Mouse (Mus musculus) ES-Bruce4 (cell line): ENCODE measurements around the gene Rnf144b. TPM values are rescaled to one million over a fixed set of nuclear protein-coding genes. Genes with fewer than 3 reads are reported as not detected.

Experiments
- H3K27ac ChIP-seq: 2 replicates; pipeline ENCODE4 v1.5.1; 2012; ENCODE audit warnings: low read length, inconsistent platforms; ENCODE audit not compliant: insufficient read depth
- H3K27me3 ChIP-seq: 2 replicates; pipeline ENCODE4 v1.6.1; 2012; ENCODE audit warnings: mild to moderate bottlenecking, low read length, inconsistent platforms; ENCODE audit not compliant: control insufficient read depth, poor library complexity, insufficient read depth, severe bottlenecking
- H3K36me3 ChIP-seq: 2 replicates; pipeline ENCODE4 v1.6.1; 2012; ENCODE audit warnings: inconsistent platforms, mild to moderate bottlenecking, low read length, moderate library complexity; ENCODE audit not compliant: control insufficient read depth, poor library complexity, insufficient read depth, severe bottlenecking
- H3K4me1 ChIP-seq: one replicate; pipeline ENCODE4 v1.8.1; 2011; ENCODE audit warnings: low read length; ENCODE audit not compliant: control insufficient read depth, insufficient read depth
- H3K4me3 ChIP-seq: 2 replicates; pipeline ENCODE4 v1.5.1; 2011; ENCODE audit warnings: low read depth, mild to moderate bottlenecking, low read length
- H3K9ac ChIP-seq: 2 replicates; pipeline ENCODE4 v1.6.1; 2012; ENCODE audit warnings: low read depth, mild to moderate bottlenecking, inconsistent platforms; ENCODE audit not compliant: poor library complexity, severe bottlenecking
- H3K9me3 ChIP-seq: replicated peaks from 2 replicates; pipeline ENCODE4 v1.6.1; 2012; ENCODE audit warnings: mild to moderate bottlenecking, low read length, inconsistent platforms; ENCODE audit not compliant: control insufficient read depth, poor library complexity, insufficient read depth, severe bottlenecking
- CTCF ChIP-seq: IDR thresholded peaks from one replicate; pipeline ENCODE4 v1.8.1; 2011; ENCODE audit warnings: low read depth, low read length
- EP300 ChIP-seq: IDR thresholded peaks from 2 replicates; pipeline ENCODE4 v1.6.1; 2011; ENCODE audit warnings: low read depth, low read length; ENCODE audit not compliant: insufficient read depth
- POLR2A ChIP-seq: IDR thresholded peaks from one replicate; pipeline ENCODE4 v1.8.1; 2011; ENCODE audit warnings: low read length; ENCODE audit not compliant: insufficient read depth
- polyA plus RNA-seq: library from polyadenylated mRNA; stranded (reverse); fragments of >200 nt; gene quantifications from 2 replicates; pipeline ENCODE4 v1.2.4, GENCODE M21; 2011; ENCODE audit warnings: low read depth; ENCODE audit not compliant: missing spikeins, insufficient read depth, insufficient read length

Gene Rnf144b
- polyA plus RNA-seq, 1 experiment = 1.6 TPM

GRCm38 (mm10) chr13:47253711-47254110 lies 131.3 kb downstream of the Rnf144b start:
- TF ChIP-seq CTCF (no peak), POLR2A (no peak), EP300 (no peak)
- Histone ChIP-seq H3K9ac (no peak overlapping the region), H3K4me3 (no peak overlapping the region), H3K27ac (no peak overlapping the region), H3K4me1 (no peaks in the 10 kb centered on the region), H3K36me3 (no peaks in the 10 kb centered on the region), H3K27me3 (no peaks in the 10 kb centered on the region), H3K9me3 (no peaks in the 10 kb centered on the region)

- H3K36me3 ChIP-seq = no peaks in the 10 kb centered on the region
- no peaks in the 10 kb centered on the region for H3K4me1 ChIP-seq
- H3K27ac ChIP-seq = no peak overlapping the region
- H3K9ac ChIP-seq = no peak overlapping the region
- no peak overlapping the region for H3K4me3 ChIP-seq
- TF ChIP-seq CTCF (no peak), POLR2A (no peak), EP300 (no peak)
- H3K27me3 ChIP-seq = no peaks in the 10 kb centered on the region
- H3K9me3 ChIP-seq = no peaks in the 10 kb centered on the region
These were observed 136.8 kb downstream of the Rnf144b start for GRCm38 (mm10) chr13:47259297-47259696.

GRCm38 (mm10) chr13:47261961-47262360 lies 139.5 kb downstream of the Rnf144b start:
- H3K36me3 ChIP-seq = no peaks in the 10 kb centered on the region
- no peak overlapping the region for H3K4me3 ChIP-seq
- no peaks in the 10 kb centered on the region for H3K27me3 ChIP-seq
- TF ChIP-seq EP300 = no peak
- TF ChIP-seq POLR2A = no peak
- no peak for TF ChIP-seq CTCF
- H3K27ac ChIP-seq = no peak overlapping the region
- no peaks in the 10 kb centered on the region for H3K9me3 ChIP-seq
- no peak overlapping the region for H3K9ac ChIP-seq
- H3K4me1 ChIP-seq = no peaks in the 10 kb centered on the region

GRCm38 (mm10) chr13:47264382-47264781 lies 141.9 kb downstream of the Rnf144b start:
- H3K9me3 ChIP-seq = no peaks in the 10 kb centered on the region
- no peaks in the 10 kb centered on the region for H3K36me3 ChIP-seq
- no peak overlapping the region for H3K4me3 ChIP-seq
- TF ChIP-seq CTCF (no peak), POLR2A (no peak), EP300 (no peak)
- no peaks in the 10 kb centered on the region for H3K4me1 ChIP-seq
- H3K27ac ChIP-seq = no peak overlapping the region
- H3K27me3 ChIP-seq = no peaks in the 10 kb centered on the region
- H3K9ac ChIP-seq = no peak overlapping the region

- no peaks in the 10 kb centered on the region; the same call in 1 of the 2 replicates for H3K27me3 ChIP-seq
- H3K9ac ChIP-seq = no peak overlapping the region
- H3K4me3 ChIP-seq = no peak overlapping the region
- H3K27ac ChIP-seq = no peak overlapping the region
- no peaks in the 10 kb centered on the region for H3K36me3 ChIP-seq
- H3K9me3 ChIP-seq = no peaks in the 10 kb centered on the region
- H3K4me1 ChIP-seq = no peaks in the 10 kb centered on the region
- no peak for TF ChIP-seq POLR2A
- TF ChIP-seq CTCF = no peak
- TF ChIP-seq EP300 = no peak
These were observed 144.0 kb downstream of the Rnf144b start for GRCm38 (mm10) chr13:47266411-47266810.

GRCm38 (mm10) chr13:47268227-47268626 lies 145.8 kb downstream of the Rnf144b start:
- no peak overlapping the region for H3K4me3 ChIP-seq
- no peak overlapping the region for H3K9ac ChIP-seq
- H3K9me3 ChIP-seq = no peaks in the 10 kb centered on the region
- H3K4me1 ChIP-seq = no peaks in the 10 kb centered on the region
- no peaks in the 10 kb centered on the region; the same call in 1 of the 2 replicates for H3K27me3 ChIP-seq
- no peaks in the 10 kb centered on the region for H3K36me3 ChIP-seq
- no peak for TF ChIP-seq CTCF
- TF ChIP-seq EP300 = no peak
- no peak for TF ChIP-seq POLR2A
- no peak overlapping the region for H3K27ac ChIP-seq
